Mouse (Mus musculus) left cerebral cortex, postnatal 36 days (tissue): Measurements from ENCODE around the gene Ino80. TPM values are rescaled to one million over a fixed set of nuclear protein-coding genes. Genes with fewer than 3 reads are reported as not detected.

Experiments
- DNase-seq, 2 experiments: peaks; one replicate each; pipeline ENCODE4 v3.0.0; 2021 to 2022; ENCODE audit warnings: low spot score in 2 of 2, mixed read lengths in 1 of 2
- intact Hi-C: fragments of 180-260 bp; cut with DNase I; formaldehyde crosslinking; loops from one replicate; pipeline ENCODE4 v1.15.1; 2025
- total RNA-seq, 2 experiments: library from RNA; stranded (reverse); gene quantifications; 2 replicates each; pipeline ENCODE4 v1.2.3; 2021

The Ino80 gene
- total RNA-seq, 2 experiments from 2014 or later, result 19.8 to 23.3 TPM

DNA sequence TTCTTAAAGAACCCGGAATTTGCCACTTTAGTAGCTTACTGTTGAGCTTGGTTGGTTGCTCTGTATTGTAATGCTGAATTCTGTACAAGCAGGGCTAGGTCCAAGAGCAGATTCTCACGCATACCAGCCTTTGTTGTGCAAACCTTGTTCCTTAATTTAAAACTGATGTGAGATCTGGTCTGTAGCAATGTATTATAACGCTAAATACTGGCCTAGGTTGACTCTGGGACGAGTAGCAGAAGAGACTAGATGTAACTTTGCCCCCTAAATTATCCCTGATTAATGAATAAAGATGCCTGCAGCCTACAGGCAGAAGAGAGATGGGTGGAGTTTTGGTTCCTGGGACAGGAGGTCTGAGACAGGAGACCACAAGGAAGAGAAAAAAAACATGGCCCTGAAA, 13.5 kb downstream of the Ino80 start:
- intact Hi-C loops, result no loop called here
- no peak for DNase-seq

GRCm38 (mm10) chr2:119463114-119463775, 14.2 kb downstream of the Ino80 start:
- DNase-seq, result no peak
- intact Hi-C loops, result no loop called here

- intact Hi-C loops, result no loop called here
- DNase-seq, result no peak
These were observed 16.5 kb downstream of the Ino80 start for GRCm38 (mm10) chr2:119461028-119461427.

DNA sequence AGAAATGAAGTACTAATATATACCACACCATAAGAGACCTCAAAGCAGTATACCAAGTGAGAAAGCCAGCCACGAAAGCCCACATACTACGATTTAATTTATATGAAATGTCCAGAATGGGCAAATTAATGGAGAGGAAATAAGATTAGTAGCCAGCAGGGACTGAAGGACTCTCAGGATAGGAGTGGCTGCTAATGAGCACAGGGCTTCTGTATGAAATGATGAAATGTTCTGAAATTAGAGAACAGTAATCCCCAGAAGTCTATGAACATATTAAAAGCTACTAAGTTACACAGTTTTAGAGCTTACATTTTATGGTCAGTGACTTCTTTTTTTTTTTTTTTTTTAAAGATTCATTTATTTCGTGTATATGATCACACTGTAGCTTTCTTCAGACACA, 22.9 kb downstream of the Ino80 start:
- intact Hi-C loops, result no loop called here
- no peak for DNase-seq

DNA sequence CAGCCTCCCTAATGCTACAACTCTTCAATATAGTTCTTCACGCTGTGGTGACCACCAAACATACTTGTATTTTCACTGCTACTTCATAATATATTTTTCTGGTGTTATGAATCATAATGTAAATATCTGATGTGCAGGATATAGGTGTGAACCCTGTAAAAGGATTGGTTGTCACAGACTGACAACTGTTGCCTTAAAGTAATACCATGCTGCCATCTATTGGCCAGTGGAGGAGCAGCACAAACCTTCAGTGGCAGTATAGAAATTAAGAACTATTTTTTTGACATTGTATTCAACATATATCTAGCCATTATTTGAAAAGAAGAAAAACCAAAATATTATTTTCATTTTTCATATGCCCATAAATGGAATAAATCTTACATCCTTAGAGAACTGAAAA, 40.5 kb downstream of the Ino80 start:
- DNase-seq, result no peak

GRCm38 (mm10) chr2:119436467-119436866, 41.0 kb downstream of the Ino80 start:
- intact Hi-C loops, result loop anchor here (5.0 kb wide), 2 partner anchors 86 to 139 kb away; no protein-coding TSS in a partner anchor
- no peak for DNase-seq

More for the DNA sequence above, 40.5 kb downstream of the Ino80 start:
- intact Hi-C loops, result loop anchor here (5.0 kb wide), 2 partner anchors 85 to 140 kb away; no protein-coding TSS in a partner anchor

DNA sequence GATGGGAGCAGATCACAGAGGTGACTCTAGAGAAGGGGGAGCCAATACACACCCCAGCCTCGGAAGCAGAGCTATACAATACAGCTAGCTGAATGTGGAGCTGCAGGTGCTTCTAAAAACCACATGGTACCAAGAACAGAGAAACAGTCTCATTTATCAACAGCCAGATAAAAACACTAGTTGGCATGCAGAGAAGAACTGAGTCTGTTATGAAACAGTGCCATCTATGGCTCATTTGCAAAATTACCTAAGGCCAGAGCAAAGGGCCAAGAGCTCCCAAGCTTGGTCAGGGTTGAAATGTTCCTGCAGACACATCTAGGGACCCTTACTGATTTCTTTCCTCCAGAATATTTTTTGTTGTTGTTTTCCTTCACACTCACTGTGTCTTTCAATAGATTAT, 63.7 kb downstream of the Ino80 start:
- intact Hi-C loops, result loop anchor here (5.0 kb wide), 1 partner anchor 87 kb away; the partner anchor contains the start of gene Dll4
- DNase-seq, result peak; percentile 6 to 7

DNA sequence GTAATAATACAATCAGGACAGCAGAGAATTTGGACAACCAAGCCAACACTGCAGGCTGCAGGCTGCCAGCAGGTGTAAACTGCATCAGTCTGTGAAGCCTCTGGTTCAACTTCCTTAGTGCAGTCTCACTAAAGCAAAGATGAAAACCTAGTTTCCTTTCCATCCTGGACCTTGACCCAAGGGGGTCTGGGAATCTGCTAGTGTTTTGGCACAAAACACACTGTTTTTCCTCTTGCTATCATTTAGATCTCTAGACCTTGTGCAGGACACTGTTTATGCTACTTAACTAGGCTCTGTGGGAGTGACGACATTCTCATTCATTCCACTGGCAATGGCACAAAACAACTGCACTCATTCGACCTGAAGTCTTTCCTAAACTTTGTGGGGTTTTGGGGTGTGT, 65.8 kb downstream of the Ino80 start:
- DNase-seq, result no peak
- intact Hi-C loops, result loop anchor here (2.0 to 5.0 kb wide), 2 partner anchors 84 to 111 kb away; partner anchors contain the start of gene Dll4

DNA sequence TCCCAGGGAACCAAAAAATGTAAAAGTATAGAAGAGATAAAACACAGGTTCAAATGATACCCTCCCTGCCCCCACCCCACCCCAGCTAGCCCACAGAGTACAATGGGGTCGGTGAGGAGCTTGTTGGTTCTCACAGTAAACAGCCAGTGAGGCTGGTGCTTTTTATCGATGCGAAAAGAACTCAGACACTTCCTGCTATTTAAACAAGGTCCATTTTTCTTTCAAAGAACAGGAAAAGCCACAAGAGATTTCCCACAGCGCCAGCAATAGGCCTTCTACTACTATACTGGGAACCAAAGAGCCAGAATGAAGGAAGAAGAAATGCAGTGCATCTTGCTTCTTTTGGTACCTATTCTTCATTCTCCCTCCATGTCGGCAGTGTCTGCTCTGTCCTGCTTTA, 66.5 kb downstream of the Ino80 start:
- DNase-seq, result no peak
- intact Hi-C loops, result loop anchor here (2.0 to 5.0 kb wide), 2 partner anchors 84 to 110 kb away; partner anchors contain the start of gene Dll4

GRCm38 (mm10) chr2:119408733-119409132, 68.8 kb downstream of the Ino80 start:
- intact Hi-C loops, result no loop called here
- no peak for DNase-seq

DNA sequence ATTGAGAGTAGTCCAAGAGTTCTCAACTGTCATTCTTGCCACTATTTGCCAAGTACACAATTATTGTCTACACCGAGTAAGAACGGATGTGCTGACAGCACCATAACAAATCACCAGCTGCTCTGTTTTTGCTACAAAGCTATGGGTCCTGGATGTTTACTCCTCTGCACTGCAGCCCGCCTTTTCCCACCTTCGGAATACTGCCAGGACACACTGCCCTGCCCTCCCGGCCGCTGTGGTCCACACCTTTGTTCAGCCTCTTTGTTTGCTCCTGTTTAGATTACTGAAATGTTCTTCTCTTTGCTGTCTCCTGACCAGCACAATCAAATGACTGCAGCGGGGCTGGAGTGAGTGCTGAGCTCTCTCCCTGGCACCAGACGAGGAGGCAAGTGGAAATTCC, 69.2 kb downstream of the Ino80 start:
- intact Hi-C loops, result no loop called here
- no peak for DNase-seq

DNA sequence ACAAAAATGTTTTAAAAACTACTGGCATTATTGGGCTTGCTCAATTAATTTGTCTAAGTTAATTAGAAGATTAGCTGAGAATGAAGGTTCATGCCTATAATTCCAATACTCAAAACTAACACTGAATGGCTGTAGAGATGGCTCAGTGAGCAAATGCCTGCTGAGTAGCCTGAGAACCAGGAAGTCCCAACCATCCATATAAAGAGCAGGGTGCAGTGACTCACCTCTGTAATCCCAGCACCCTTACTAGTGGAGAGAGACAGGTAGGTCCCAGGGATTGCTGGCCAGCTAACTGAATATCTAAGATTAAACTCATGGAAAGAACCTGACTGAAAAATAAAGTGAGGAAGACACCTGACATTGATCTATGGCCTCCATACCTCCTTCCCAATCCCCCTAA, 78.2 kb downstream of the Ino80 start:
- intact Hi-C loops, result no loop called here
- no peak for DNase-seq

DNA sequence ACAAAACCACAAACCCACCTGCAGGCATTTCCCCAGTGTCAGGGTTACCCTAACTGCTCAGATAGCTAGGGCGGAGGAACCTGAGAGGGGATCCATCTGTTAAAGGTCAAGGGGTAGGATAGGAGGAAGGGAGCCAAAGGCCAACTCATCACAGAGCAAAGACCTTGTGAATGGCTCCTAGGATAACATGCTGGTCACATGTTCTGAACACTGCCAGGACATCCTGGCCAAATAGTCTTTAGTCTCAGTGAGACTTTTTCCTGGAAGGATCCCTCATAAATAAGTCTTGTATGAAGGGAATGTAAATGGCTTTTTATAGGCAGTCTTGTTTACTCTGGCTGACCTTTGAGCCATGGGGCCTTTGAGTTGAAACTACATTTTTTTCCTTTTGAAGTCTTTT, 78.8 kb downstream of the Ino80 start:
- intact Hi-C loops, result no loop called here
- DNase-seq, result no peak

- intact Hi-C loops, result no loop called here
- DNase-seq, result no peak
These were observed 79.2 kb downstream of the Ino80 start for GRCm38 (mm10) chr2:119398252-119398651.

- DNase-seq, result no peak
- intact Hi-C loops, result no loop called here
These were observed 87.5 kb downstream of the Ino80 start for GRCm38 (mm10) chr2:119389992-119390391.

DNA sequence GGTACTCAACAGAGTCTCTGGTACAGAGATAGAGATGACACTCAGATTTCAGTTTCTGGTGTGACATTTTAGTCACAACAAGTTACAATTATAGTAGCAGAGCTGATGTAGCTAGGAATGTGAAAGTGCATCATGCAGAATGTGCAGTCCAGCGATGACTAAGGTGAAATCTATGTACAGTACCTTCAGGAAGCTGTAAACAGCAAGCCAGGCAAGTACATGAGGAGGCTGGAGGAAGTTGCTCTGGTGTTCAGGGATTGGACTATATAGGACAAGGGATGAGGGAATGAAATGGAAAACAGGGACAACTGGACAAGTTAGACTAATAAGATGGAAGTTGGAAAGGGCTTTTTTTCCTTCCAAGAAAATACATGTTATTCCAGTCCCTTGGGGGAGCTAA, 89.2 kb downstream of the Ino80 start:
- DNase-seq, result no peak
- intact Hi-C loops, result no loop called here

DNA sequence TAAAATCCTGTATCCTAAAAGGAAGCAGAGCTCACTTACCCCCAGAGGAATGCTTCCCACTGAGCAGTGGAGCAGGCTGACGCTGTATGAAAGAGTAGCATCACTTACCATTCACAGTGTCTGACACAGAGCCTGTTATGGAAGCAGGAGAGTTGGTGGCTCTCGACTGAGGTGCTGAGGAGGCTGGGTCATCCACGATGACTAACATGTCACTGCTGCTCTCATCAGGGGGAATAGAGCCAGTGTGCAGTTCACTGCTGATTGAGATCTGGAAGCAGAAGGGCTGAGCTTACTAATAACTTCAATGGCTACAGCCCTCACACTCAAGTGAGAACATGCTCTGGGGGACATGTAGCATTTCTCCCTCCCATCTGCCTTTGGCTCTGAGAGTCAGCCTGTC, 98.0 kb downstream of the Ino80 start:
- no peak for DNase-seq
- intact Hi-C loops, result no loop called here

DNA sequence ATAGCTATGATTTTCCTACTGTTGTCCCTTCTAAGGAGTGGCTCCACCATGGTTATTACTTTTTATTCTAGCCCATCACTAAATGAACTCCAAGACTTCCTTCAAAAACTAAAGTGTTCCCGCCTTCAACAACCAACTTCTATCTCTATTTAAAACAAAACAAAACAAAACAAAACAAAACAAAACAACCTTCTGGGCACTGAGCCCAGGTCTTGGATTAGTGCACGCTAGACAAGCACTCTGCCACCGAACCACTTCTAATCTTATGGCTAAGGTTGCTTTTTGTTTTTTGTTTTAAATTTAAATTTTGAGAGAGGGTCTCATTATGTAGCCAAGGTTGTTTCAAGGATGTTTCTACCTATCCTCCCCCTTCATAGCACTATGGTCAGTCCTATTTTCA, 99.7 kb downstream of the Ino80 start:
- no peak for DNase-seq
- intact Hi-C loops, result no loop called here

DNA sequence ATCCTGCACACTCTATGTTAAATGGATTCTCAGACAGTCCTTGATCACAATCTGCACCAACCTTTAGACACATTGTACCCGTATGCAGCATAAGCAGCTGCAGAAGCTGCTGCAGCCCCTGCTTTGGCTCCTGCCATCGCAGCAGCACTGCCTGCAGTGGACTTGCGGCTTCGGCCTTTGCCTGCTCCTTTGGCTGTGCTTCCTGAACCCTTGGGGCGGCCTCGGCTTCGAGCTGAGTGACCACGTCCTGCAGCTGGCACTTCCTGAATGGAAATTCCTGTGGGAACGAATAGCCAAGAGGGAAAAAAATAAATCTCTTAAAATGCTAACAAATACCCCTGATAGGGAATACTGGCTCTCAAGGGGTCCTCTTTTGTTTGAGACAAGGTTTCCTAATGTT, 100.2 kb downstream of the Ino80 start:
- intact Hi-C loops, result no loop called here
- DNase-seq, result no peak

DNA sequence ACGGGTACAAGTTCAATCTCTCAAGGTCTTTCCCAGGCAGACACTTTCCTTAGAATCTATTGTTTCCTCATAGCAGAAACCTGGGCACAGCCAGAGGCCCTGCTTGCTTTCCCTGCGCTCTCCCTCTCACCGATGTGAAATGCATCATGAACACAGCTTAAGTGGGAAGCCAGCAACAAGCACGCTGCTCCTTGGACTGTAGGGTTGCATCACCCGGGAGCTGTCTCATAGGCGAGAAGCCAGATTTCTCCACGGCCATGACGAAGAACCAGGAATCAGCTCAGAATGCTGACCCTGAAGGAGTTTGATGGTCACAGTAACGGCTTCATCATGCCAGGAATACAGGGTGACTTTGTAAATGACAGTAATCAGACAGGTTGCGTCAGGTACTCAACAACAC, 107.4 kb downstream of the Ino80 start:
- intact Hi-C loops, result no loop called here

DNA sequence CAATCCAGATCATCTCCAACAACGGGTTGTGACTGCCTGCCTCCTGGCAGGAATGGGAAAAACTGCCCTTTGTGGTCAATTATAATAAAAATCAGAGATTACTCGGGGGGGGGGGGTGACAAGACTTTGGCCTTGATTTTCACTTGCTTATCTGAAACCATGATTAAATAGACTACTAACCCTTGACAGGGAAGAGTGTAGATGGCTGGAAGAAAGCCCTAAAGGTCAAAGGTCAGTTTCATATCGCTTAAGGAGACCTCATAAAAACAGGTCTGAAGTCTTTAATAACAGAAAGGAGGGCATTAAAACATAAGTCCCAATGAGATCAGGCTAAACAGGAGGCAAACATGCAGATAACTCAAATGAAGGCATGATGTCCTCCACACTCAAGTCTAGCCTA, 110.1 kb downstream of the Ino80 start:
- intact Hi-C loops, result no loop called here
- no peak for DNase-seq

More for the DNA sequence above, 107.4 kb downstream of the Ino80 start:
- no peak for DNase-seq

DNA sequence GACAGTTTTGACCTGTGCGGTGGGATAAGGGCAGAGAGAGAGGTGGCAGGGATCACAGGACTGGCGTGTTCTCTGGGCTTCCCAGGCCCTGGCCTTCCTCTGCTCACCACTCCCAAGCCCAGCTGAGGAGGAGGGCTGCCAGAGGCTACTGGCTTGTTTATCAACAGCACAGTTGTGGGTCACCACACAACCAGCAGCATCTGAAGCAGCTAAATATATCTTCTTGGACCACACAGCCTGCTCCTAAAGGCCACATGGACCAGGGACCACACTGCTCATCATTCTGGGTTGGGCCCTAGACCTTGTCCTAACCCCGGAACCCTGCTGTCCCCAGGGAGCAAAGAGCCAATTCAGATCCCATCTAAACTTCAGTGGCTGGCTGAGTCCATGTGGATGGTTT, 112.5 kb downstream of the Ino80 start:
- intact Hi-C loops, result no loop called here

More for the DNA sequence above, 112.5 kb downstream of the Ino80 start:
- DNase-seq, result no peak
